Mouse (Mus musculus): ENCODE measurements at regions not wholly inside any gene's neighbourhood (a gene's known extent, or its start where the extent isn't known, plus 50 kb on each side); places are given as distances from the start of the nearest gene placed in this dataset.

DNA sequence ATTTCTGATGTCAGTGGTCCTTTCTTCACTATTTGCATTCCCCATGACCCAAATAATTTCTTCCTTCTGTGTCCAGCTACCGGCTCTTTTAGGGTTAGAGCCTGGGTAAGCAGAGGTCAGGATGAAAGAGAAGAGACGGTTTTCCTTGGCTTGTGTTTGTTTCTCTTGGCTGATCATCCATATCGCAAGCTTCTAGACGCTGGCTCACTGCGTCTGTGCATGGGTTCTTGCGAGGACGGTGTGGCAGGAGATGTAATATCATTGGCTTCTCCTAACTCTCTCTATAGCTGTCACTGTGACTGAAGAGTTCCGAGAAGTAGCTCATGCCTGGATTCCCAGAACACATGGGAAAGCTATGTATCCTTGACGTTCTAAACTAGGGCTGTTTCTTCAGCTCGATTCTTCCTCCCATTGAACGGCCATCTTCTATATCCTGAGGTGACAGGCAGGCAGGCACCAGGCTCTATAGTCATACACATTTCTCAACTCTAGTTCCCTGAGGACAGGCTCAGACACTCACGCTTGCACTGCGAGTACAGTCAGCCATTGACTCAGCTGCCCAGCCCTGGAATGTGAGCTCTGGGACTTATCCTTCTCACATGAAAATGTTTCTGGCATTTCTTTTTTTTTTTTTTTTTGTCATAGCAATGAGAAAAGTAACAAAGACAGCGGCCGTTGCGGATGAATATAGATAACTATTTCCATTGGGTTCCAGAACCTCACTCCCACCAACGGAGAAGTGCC lies 85.0 kb downstream of the Bach1 start:
- no peak for DNase-seq (ENCODE audit: low read depth, low spot score)

DNA sequence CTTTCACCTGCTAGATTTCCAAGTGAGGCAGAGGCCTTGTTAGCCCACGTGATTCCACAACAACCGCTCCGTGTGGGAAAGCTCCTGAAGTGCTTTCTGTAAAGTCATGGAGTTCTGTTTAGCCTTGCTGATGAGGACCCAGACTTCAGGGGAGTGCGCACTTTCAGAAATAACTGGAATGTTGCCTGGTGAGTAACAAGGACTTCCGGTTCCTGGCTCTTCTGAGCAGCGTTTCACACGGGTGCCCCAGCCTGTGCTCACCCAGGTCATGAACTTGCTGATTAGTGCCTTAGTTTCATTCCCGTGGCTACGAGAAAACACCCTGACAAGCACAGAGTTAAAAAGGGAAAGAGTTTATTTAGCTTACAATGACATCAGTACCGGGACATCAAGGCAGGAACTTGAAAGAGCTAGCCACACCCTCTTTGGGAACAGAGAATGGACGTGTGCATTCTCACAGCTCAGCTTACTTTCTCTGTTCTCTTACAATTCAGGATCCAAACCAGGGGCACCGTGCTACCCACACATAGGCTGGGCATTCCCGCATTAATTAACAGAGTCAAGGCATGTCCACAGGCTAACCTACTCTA lies 85.8 kb downstream of the Bach1 start:
- no peak for DNase-seq (ENCODE audit: low read depth, low spot score)

DNA sequence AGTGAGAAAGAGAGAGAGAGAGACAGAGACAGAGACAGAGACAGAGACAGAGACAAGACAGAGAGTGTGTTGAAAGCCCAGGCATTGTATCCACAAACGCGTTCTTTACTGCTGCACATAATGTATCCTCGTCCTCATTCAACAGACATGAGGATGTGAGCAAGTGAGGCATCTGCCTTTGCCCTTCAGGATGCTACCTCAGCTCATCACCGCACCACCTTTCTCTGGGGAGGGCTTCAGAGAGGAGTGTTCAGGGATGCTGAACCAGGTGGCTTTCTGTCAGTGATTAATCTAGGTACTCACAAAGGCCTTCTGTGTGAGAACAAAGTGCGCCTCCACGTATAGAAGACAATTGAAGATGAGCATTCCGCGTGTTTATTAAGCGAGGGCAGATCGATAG lies 90.8 kb downstream of the Bach1 start:
- no peak for DNase-seq (ENCODE audit: low read depth, low spot score)

DNA sequence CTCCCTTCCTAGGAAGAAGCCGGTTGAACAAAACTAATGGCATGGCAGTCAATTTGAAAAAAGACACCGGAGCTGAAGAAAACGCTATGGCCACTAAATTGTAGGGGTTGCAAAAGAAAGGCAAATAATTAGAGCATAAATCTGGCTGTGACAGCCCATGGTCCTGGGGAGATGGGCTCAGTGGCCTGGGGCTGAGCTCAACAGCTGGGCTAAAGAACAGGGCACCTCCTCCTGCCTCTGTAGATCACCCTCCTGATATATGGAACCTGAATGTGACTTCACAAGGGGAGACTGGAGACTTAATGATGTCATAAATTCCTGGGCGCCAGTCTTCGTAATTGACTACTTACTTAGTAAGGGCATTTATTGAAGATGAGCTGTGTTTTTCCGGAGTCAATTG lies 91.2 kb downstream of the Bach1 start:
- DNase-seq (ENCODE audit: low read depth, low spot score), result peak; percentile 37

DNA sequence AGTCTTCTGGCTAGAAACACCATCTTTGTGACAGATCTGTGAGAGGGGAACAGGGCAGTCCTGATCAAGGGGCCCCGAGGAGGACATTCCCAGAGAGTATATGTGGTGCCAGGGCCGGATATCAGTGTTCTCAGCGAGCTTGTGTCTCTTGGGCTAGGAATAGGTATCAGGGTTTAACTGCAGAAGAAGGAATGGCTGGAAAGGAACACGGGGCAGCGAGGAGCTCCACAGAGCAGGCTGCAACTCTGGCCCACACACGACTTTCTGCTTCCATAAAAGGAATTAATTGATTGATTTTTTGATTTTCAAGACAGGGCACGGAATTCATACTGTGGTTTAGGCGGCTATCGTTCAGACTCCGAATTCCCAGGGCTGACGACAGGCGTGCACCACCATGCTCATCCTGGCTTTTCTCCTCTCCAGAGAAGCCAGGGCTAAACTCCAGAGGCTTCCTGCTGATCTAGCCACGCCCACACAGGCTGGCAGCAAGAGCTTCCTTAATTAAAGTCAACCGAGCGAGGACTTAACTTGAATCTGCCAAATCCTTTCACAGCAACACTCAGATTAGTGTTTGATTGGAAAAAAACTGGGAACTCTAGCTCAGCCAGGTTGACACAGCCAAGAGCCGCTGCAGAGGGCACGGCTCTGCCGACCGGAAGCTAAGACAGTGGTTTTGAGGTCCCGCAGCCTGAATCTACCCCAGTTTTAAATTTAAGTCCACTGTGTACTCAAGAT lies 97.9 kb downstream of the Bach1 start:
- DNase-seq (ENCODE audit: low read depth, low spot score), result no peak

DNA sequence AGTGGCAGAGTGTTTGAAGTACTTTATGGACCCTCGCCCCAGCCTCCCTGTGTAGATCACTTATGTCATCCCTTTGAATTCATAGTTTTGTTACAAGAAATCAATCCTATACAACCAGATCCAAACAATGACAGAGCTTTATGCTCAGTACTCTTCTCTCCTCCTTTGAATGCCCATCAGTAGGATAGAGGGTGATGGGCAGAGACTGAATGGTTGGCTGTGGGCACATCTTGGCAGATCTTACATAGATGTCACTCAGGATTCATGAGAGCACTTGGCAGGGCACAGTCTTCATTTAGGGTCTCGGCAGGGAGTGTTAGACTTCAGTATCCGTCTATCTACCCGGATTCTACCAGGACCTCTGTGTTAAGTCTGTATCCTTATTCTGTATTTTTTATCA lies 103.6 kb downstream of the Bach1 start:
- DNase-seq (ENCODE audit: low read depth, low spot score), result no peak

DNA sequence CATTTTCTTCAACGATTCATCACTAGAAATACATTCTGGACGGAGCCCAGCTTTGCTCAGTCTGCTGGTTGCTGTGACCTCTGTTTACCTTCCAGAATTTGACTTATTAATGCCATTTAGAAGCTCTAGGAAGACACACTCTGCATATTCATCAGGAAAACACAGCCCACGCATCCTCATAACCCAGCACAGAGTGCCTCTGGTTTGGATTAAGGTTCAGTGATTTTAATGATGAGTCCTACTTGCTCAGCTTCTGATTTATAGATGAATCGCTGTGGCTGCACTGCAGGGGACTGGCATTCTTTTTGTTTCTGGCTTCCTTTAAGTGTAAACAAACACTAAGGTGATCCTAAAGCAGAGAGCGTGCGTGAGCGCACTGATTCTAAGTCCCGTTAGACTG lies 118.8 kb downstream of the Bach1 start:
- peak; percentile 11 for DNase-seq (ENCODE audit: low read depth, low spot score)

DNA sequence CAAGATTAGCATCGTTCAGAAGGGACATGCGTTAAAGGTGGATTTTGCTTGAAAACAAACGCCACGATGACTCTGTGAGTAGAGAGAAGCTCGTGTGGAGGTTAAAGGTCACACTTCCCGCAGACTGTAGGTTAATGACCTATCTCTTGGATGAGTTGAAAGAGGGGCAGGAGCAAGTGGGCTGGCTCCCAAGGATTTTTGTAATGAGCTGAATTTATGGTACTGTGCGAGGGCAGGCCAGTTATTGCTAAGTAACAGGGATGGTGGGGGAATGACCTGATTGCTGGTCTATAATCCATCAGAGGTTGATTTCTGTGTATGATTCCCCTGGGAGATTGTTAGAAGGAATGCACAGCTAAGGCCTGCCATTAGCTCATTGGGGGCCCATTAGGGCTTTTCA lies 135.6 kb downstream of the Bach1 start:
- peak; percentile 9 for DNase-seq (ENCODE audit: low read depth, low spot score)

DNA sequence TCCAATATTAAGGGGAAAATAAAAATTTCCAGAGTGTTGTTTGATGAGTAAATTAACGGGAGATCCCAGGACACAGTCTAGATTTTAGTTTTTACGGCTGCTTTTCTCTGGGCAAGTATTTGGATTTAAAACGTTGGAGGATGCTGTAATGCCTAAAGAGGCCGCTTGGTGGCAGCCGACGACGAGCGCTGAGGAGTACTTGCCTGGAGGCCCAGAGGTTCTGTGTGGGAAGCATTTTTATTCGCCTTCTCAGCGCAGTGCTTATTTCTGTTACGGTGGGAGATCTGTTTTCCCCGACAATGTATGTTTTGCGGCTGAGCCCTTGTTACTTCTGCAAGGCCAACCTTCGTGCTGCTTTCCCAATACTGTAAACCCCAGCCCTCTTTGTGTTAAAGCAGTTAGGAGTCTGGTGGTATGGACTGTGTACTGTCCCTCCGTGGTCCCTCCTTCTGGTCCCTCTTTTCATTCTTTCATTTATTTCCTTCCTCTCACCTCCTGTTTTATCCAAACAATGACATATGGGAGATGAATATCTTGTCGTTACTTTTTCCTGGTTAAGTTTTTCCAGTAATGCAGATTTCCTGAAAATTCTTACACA lies 142.3 kb downstream of the Bach1 start:
- peak; percentile 69 for DNase-seq (ENCODE audit: low read depth, low spot score)

Measured in forelimb bud, embryonic 11.5 days (tissue).